Mouse (Mus musculus) stomach, postnatal 0 days (tissue): ENCODE measurements at regions not wholly inside any gene's neighbourhood (a gene's known extent, or its start where the extent isn't known, plus 50 kb on each side); places are given as distances from the start of the nearest gene placed in this dataset.

Experiments used
- ATAC-seq: fragments of 200-750 bp; cut with Nextera tagmentation; 2 replicates; pipeline ENCODE4 v1.8.0; 2017; ENCODE audit not compliant: low FRiP score, low TSS enrichment
- DNase-seq: peaks from one replicate; pipeline ENCODE4 v3.0.0-alpha.2; 2016; ENCODE audit warnings: low spot score
- H3K27ac ChIP-seq: fragments of 300-500 bp; sonication (generic); replicated peaks from 2 replicates; pipeline ENCODE4 v1.5.1; 2014; ENCODE audit warnings: mild to moderate bottlenecking, control low read depth
- H3K27me3 ChIP-seq: fragments of 300-500 bp; sonication (generic); 2 replicates; pipeline ENCODE4 v1.6.1; 2014; ENCODE audit warnings: low read length; ENCODE audit not compliant: control insufficient read depth, insufficient read depth
- H3K36me3 ChIP-seq: fragments of 300-500 bp; sonication (generic); 2 replicates; pipeline ENCODE4 v1.6.1; 2014; ENCODE audit warnings: low read length, mixed read lengths; ENCODE audit not compliant: control insufficient read depth, insufficient read depth
- H3K4me1 ChIP-seq: fragments of 300-500 bp; sonication (generic); replicated peaks from 2 replicates; pipeline ENCODE4 v1.6.1; 2014; ENCODE audit warnings: antibody characterized with exemption; ENCODE audit not compliant: control insufficient read depth, insufficient read depth
- H3K4me2 ChIP-seq: fragments of 300-500 bp; sonication (generic); replicated peaks from 2 replicates; pipeline ENCODE4 v1.6.1; 2014; ENCODE audit warnings: low read depth, mild to moderate bottlenecking, control low read depth, moderate library complexity
- H3K4me3 ChIP-seq: fragments of 300-500 bp; sonication (generic); 2 replicates; pipeline ENCODE4 v1.5.1; 2014; ENCODE audit warnings: low read depth, low read length, control low read depth
- H3K9ac ChIP-seq: fragments of 300-500 bp; sonication (generic); 2 replicates; pipeline ENCODE4 v1.6.1; 2014; ENCODE audit warnings: mild to moderate bottlenecking, low read length, control low read depth, mixed read lengths
- H3K9me3 ChIP-seq: fragments of 300-500 bp; sonication (generic); 2 replicates; pipeline ENCODE4 v1.6.1; 2016; ENCODE audit warnings: low read length; ENCODE audit not compliant: control insufficient read depth
- CTCF ChIP-seq: IDR thresholded peaks from 2 replicates; pipeline ENCODE4 v1.5.1; 2016; ENCODE audit warnings: antibody characterized with exemption, low read depth, mild to moderate bottlenecking, moderate library complexity
- EP300 ChIP-seq: optimal IDR thresholded peaks from 2 replicates; pipeline ENCODE3; 2016; ENCODE audit warnings: antibody characterized with exemption
- whole genome bisulfite sequencing: fragments of 180-500 bp; shearing (Covaris S2); extraction: QIAGEN DNeasy Blood & Tissue Kit; methylation state at CpG from one replicate; pipeline ENCODE4 v1.1.7; 2014; 5-methylcytosine and 5-hydroxymethylcytosine counted together

- Histone ChIP-seq H3K27ac (no peak overlapping the region), H3K9ac (no peak overlapping the region), H3K4me3 (no peak overlapping the region), H3K27me3 (no peaks in the 10 kb centered on the region), H3K4me1 (no peaks in the 10 kb centered on the region), H3K9me3 (no peaks in the 10 kb centered on the region), H3K4me2 (no peak overlapping the region), H3K36me3 (no peaks in the 10 kb centered on the region)
- WGBS: 63% methylated on average over 3 of the region's 3 CpGs
- ATAC-seq: no peak
- DNase-seq: no peak
- no peak for TF ChIP-seq CTCF
- TF ChIP-seq EP300: no peak
Observed at GRCm38 (mm10) chr8:90574676-90575075, 226.5 kb upstream of the Tox3 start.

GRCm38 (mm10) chr8:90556079-90556427, 207.9 kb upstream of the Tox3 start:
- H3K4me3 ChIP-seq: no peak overlapping the region
- 77% methylated on average over 7 of the region's 7 CpGs for WGBS

GRCm38 (mm10) chr8:90555415-90556078, 207.4 kb upstream of the Tox3 start:
- H3K4me3 ChIP-seq: no peak overlapping the region
- no peaks in the 10 kb centered on the region for H3K36me3 ChIP-seq
- H3K4me1 ChIP-seq: no peaks in the 10 kb centered on the region
- H3K27me3 ChIP-seq: no peaks in the 10 kb centered on the region
- WGBS: 81% methylated on average over 14 of the region's 14 CpGs
- no peak overlapping the region for H3K9ac ChIP-seq
- no peak overlapping the region for H3K4me2 ChIP-seq
- H3K9me3 ChIP-seq: no peaks in the 10 kb centered on the region
- no peak overlapping the region for H3K27ac ChIP-seq
- ATAC-seq (no peak), DNase-seq (no peak)
- TF ChIP-seq EP300 (no peak), CTCF (no peak)

More at GRCm38 (mm10) chr8:90556079-90556427, 207.9 kb upstream of the Tox3 start:
- H3K4me2 ChIP-seq: no peak overlapping the region
- DNase-seq (no peak), ATAC-seq (no peak)
- no peak overlapping the region for H3K9ac ChIP-seq
- H3K27me3 ChIP-seq: no peaks in the 10 kb centered on the region
- no peaks in the 10 kb centered on the region for H3K4me1 ChIP-seq
- no peaks in the 10 kb centered on the region for H3K9me3 ChIP-seq
- no peak overlapping the region for H3K27ac ChIP-seq
- H3K36me3 ChIP-seq: no peaks in the 10 kb centered on the region
- no peak for TF ChIP-seq EP300
- no peak for TF ChIP-seq CTCF

GRCm38 (mm10) chr8:90547276-90547675, 199.1 kb upstream of the Tox3 start:
- no peaks in the 10 kb centered on the region for H3K27me3 ChIP-seq
- no peak for DNase-seq
- H3K9ac ChIP-seq: no peak overlapping the region
- H3K4me2 ChIP-seq: no peak overlapping the region
- H3K4me3 ChIP-seq: no peak overlapping the region
- no peak overlapping the region for H3K27ac ChIP-seq
- WGBS: 55% methylated on average over 3 of the region's 3 CpGs
- no peak for ATAC-seq
- TF ChIP-seq CTCF (no peak), EP300 (no peak)
- H3K4me1 ChIP-seq: no peaks in the 10 kb centered on the region
- no peaks in the 10 kb centered on the region for H3K9me3 ChIP-seq
- no peaks in the 10 kb centered on the region for H3K36me3 ChIP-seq

GRCm38 (mm10) chr8:90542619-90543018, 194.5 kb upstream of the Tox3 start:
- no peaks in the 10 kb centered on the region for H3K36me3 ChIP-seq
- H3K9me3 ChIP-seq: no peaks in the 10 kb centered on the region
- H3K27me3 ChIP-seq: no peaks in the 10 kb centered on the region
- WGBS: 61% methylated on average over 8 of the region's 8 CpGs
- H3K9ac ChIP-seq: no peak overlapping the region
- no peaks in the 10 kb centered on the region for H3K4me1 ChIP-seq
- TF ChIP-seq EP300: no peak
- TF ChIP-seq CTCF: no peak
- no peak overlapping the region for H3K4me2 ChIP-seq
- no peak overlapping the region for H3K4me3 ChIP-seq
- no peak for DNase-seq
- no peak for ATAC-seq
- H3K27ac ChIP-seq: no peak overlapping the region

- H3K4me2 ChIP-seq: no peak overlapping the region
- H3K27me3 ChIP-seq: no peaks in the 10 kb centered on the region
- no peak overlapping the region for H3K9ac ChIP-seq
- H3K36me3 ChIP-seq: no peaks in the 10 kb centered on the region
- no peaks in the 10 kb centered on the region for H3K4me1 ChIP-seq
- no peak for TF ChIP-seq EP300
- TF ChIP-seq CTCF: no peak
- H3K27ac ChIP-seq: no peak overlapping the region
- 87% methylated on average over 4 of the region's 4 CpGs for WGBS
- H3K9me3 ChIP-seq: no peaks in the 10 kb centered on the region
- DNase-seq: no peak
- no peak for ATAC-seq
- no peak overlapping the region for H3K4me3 ChIP-seq
Observed at GRCm38 (mm10) chr8:90536196-90536640, 188.1 kb upstream of the Tox3 start.
